Mouse (Mus musculus): ENCODE measurements around the gene Sorl1. TPM values are rescaled to one million over a fixed set of nuclear protein-coding genes. Genes with fewer than 3 reads are reported as not detected.

The Sorl1 gene
- polyA plus RNA-seq, 1 experiment, result under 0.01 TPM

DNA sequence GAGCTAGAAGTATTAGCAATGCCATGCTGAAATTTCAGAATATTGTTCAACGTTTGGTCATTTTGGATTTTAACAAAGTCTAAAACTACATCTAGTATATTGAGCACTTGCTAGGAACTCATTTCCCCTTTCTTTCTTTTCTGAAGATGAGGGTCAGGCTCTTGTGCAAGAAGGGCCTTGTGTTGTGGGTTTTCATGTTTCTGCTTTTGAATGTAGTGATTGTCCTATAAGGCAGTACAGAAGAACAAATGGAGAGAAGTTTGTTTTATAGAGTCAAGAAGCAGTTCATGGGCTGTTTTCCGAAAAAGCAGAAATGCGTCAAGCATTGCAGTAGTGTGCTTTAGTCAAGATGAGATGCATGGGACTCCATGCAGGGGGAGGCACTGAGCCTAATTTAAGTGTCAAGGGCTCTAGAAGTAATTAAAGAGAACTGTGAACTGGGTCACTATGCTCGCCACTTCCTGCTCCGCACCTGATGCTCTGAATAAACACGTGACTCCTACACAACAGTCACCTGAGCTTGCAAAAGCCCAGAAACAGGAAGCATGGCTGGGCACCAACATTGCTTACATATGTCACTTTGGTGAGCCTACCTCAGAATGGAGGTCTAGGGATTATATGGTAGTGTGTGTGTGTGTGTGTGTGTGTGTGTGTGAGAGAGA, 17.6 kb upstream of the Sorl1 start:
- H3K4me3 ChIP-seq, result no peak overlapping the region
- H3ac ChIP-seq (ENCODE audit: control insufficient read depth, insufficient read length), result no peak overlapping the region
- H3K27me3 ChIP-seq (ENCODE audit: control insufficient read depth, insufficient read depth, insufficient read length), result no peaks in the 10 kb centered on the region
- no peak overlapping the region for H3K4me2 ChIP-seq (ENCODE audit: low read depth)
- H3K79me2 ChIP-seq (ENCODE audit: control insufficient read depth, insufficient read depth), result no peaks in the 10 kb centered on the region
- TF ChIP-seq E2F4 (IDR thresholded peaks at IDR 0.05; ENCODE audit: insufficient read depth), result no peak
- TF ChIP-seq POLR2AphosphoS2 (IDR thresholded peaks at IDR 0.05; ENCODE audit: insufficient read length, low read depth), result no peak
- no peak for TF ChIP-seq SRF (IDR thresholded peaks at IDR 0.05; ENCODE audit: control insufficient read depth, insufficient read length, low read depth)
- no peak for TF ChIP-seq TCF12 (IDR thresholded peaks at IDR 0.05; ENCODE audit: insufficient read depth, poor library complexity, severe bottlenecking)
- TF ChIP-seq TCF3 (IDR thresholded peaks at IDR 0.05; ENCODE audit: insufficient read length, low read depth), result no peak
- TF ChIP-seq MYOD1 (IDR thresholded peaks at IDR 0.05; ENCODE audit: control insufficient read depth in 1 of 3, insufficient read length in 2 of 3, low read depth in 2 of 3), result no peak
- no peak for TF ChIP-seq MYOG (IDR thresholded peaks at IDR 0.05; ENCODE audit: control insufficient read depth in 1 of 3, insufficient read depth in 1 of 3, insufficient read length in 2 of 3, low read depth in 2 of 3)
- TF ChIP-seq USF1 (IDR thresholded peaks at IDR 0.05; ENCODE audit: low read depth), result no peak
- TF ChIP-seq POLR2A (IDR thresholded peaks at IDR 0.05; ENCODE audit: insufficient read length, low read depth), result no peak
- TF ChIP-seq MAX (IDR thresholded peaks at IDR 0.05; ENCODE audit: low read depth), result no peak
- TF ChIP-seq CEBPB (IDR thresholded peaks at IDR 0.05; ENCODE audit: insufficient read depth, poor library complexity, severe bottlenecking), result no peak
- no peak for TF ChIP-seq REST (IDR thresholded peaks at IDR 0.05; ENCODE audit: insufficient read depth, insufficient read length)
- H3K36me3 ChIP-seq (ENCODE audit: control insufficient read depth, insufficient read depth), result no peaks in the 10 kb centered on the region

DNA sequence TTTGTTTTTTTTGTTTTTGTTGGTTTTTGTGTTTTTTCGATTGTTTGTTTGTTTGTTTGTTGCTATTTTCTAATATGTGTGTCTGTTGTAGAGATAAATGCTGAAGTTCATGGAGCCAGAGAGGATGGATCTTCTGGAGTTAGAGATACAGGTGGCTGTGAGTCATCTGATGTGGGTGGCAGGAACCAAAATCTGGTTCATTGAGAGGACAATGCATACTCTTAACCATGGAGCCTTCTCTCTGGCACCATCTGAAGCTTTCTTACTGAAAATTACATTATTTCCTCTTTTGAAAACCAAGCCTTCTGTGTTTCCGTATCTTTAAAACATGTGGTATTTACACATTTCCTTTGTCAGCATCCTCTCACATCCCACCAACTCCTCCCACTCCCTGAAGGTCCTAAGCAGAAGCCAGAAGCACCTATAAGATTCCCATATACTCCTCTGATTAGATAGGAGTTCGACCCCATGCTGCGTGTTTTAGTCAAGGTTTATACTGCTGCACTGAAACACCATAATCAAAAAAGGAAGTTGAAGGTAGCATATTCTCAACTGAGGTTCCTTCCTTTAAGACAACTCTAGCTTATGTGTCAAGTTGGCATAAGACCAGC, 14.3 kb upstream of the Sorl1 start:
- peaks cover 3% of the 10 kb centered on the region for H3K27me3 ChIP-seq (ENCODE audit: control insufficient read depth, insufficient read depth, insufficient read length)
- no peak overlapping the region for H3K4me3 ChIP-seq
- no peak overlapping the region for H3ac ChIP-seq (ENCODE audit: control insufficient read depth, insufficient read length)
- no peaks in the 10 kb centered on the region for H3K79me2 ChIP-seq (ENCODE audit: control insufficient read depth, insufficient read depth)
- no peak overlapping the region for H3K4me2 ChIP-seq (ENCODE audit: low read depth)
- H3K36me3 ChIP-seq (ENCODE audit: control insufficient read depth, insufficient read depth), result no peaks in the 10 kb centered on the region
- TF ChIP-seq MYOD1 (IDR thresholded peaks at IDR 0.05; ENCODE audit: control insufficient read depth in 1 of 3, insufficient read length in 2 of 3, low read depth in 2 of 3), result no peak

DNA sequence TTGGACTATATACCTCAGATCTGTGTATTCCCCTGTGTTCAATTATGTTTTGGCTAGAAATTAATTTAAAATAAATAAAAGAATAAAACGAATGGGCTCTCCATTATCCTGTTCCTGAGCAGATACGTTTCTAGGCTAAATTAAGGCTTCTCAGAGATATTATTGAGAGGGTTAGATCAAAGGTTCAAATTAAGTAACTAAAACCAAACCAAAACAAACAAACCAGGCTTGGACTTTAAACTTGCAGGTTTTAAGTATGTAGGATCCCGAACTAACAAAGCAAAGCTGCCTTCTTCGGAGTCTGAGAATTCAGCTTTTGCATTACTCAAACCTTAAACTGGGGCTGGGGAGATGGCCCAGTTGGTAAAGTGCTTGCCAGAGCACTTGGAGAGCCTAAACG, 13.5 kb upstream of the Sorl1 start:
- Histone ChIP-seq H3K79me2 (ENCODE audit: control insufficient read depth, insufficient read depth) (no peaks in the 10 kb centered on the region), H3K27me3 (ENCODE audit: control insufficient read depth, insufficient read depth, insufficient read length) (peaks cover 10% of the 10 kb centered on the region), H3K4me2 (ENCODE audit: low read depth) (no peak overlapping the region), H3ac (ENCODE audit: control insufficient read depth, insufficient read length) (no peak overlapping the region), H3K4me3 (no peak overlapping the region), H3K36me3 (ENCODE audit: control insufficient read depth, insufficient read depth) (no peaks in the 10 kb centered on the region)
- TF ChIP-seq SRF (IDR thresholded peaks at IDR 0.05; ENCODE audit: control insufficient read depth, insufficient read length, low read depth) (no peak), TCF12 (IDR thresholded peaks at IDR 0.05; ENCODE audit: insufficient read depth, poor library complexity, severe bottlenecking) (no peak), USF1 (IDR thresholded peaks at IDR 0.05; ENCODE audit: low read depth) (no peak), TCF3 (IDR thresholded peaks at IDR 0.05; ENCODE audit: insufficient read length, low read depth) (no peak), REST (IDR thresholded peaks at IDR 0.05; ENCODE audit: insufficient read depth, insufficient read length) (no peak), CEBPB (IDR thresholded peaks at IDR 0.05; ENCODE audit: insufficient read depth, poor library complexity, severe bottlenecking) (no peak), MYOG (IDR thresholded peaks at IDR 0.05; ENCODE audit: control insufficient read depth in 1 of 3, insufficient read depth in 1 of 3, insufficient read length in 2 of 3, low read depth in 2 of 3) (no peak), POLR2A (IDR thresholded peaks at IDR 0.05; ENCODE audit: insufficient read length, low read depth) (no peak), POLR2AphosphoS2 (IDR thresholded peaks at IDR 0.05; ENCODE audit: insufficient read length, low read depth) (no peak), MAX (IDR thresholded peaks at IDR 0.05; ENCODE audit: low read depth) (no peak), MYOD1 (IDR thresholded peaks at IDR 0.05; ENCODE audit: control insufficient read depth in 1 of 3, insufficient read length in 2 of 3, low read depth in 2 of 3) (no peak), E2F4 (IDR thresholded peaks at IDR 0.05; ENCODE audit: insufficient read depth) (no peak)

DNA sequence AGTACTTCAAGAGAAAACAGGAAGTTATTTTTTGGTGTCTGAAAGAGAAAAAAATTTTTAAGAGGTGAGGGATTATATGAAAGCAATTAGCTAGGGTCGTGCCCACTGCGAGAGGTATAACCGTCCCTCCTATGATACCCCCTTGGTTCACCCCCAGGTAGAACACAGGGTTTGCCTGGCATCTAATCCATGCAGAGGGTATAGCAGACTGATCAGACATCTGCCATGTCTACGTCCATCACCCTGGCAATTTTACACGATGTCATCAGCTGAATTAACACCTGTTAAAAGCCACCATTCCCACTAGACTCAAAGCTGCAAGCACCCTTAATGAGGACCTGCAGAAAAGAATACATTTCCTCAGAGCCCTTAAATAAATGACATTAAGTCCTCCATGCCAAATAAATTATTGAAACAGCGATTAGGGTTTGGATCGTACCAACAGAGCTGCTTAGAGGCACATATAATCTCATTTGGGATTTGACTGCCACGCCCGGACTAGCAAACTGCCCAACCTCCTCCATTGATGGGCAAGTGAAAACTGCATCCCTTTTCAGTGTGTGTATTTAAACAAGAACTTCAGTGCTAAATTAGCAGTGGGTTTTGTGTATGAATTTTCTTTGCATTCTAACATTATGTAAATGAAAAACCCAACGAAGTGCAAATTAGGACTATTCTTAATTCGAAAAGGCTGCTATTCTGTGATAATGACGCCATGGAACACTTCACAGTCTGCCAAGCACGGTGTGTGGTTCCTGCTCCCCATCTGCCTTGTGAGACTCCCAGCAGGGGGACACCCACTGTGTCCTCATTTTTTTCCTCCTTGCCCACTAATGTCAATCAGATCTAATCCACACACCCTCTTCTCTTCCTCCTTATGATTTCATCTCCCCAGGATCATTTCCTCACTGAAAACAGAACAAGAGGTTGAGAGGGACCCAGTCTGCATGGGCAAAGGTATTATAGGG, 7.0 kb upstream of the Sorl1 start:
- Histone ChIP-seq H3K36me3 (ENCODE audit: control insufficient read depth, insufficient read depth) (no peaks in the 10 kb centered on the region), H3K4me3 (no peak overlapping the region), H3K4me2 (ENCODE audit: low read depth) (no peak overlapping the region), H3K79me2 (ENCODE audit: control insufficient read depth, insufficient read depth) (no peaks in the 10 kb centered on the region), H3ac (ENCODE audit: control insufficient read depth, insufficient read length) (no peak overlapping the region), H3K27me3 (ENCODE audit: control insufficient read depth, insufficient read depth, insufficient read length) (peaks cover 12% of the 10 kb centered on the region)
- no peak for TF ChIP-seq USF1 (IDR thresholded peaks at IDR 0.05; ENCODE audit: low read depth)
- TF ChIP-seq MAX (IDR thresholded peaks at IDR 0.05; ENCODE audit: low read depth), result no peak
- TF ChIP-seq REST (IDR thresholded peaks at IDR 0.05; ENCODE audit: insufficient read depth, insufficient read length), result no peak
- no peak for TF ChIP-seq MYOD1 (IDR thresholded peaks at IDR 0.05; ENCODE audit: control insufficient read depth in 1 of 3, insufficient read length in 2 of 3, low read depth in 2 of 3)
- no peak for TF ChIP-seq POLR2AphosphoS2 (IDR thresholded peaks at IDR 0.05; ENCODE audit: insufficient read length, low read depth)
- TF ChIP-seq TCF12 (IDR thresholded peaks at IDR 0.05; ENCODE audit: insufficient read depth, poor library complexity, severe bottlenecking), result no peak
- TF ChIP-seq SRF (IDR thresholded peaks at IDR 0.05; ENCODE audit: control insufficient read depth, insufficient read length, low read depth), result no peak
- TF ChIP-seq TCF3 (IDR thresholded peaks at IDR 0.05; ENCODE audit: insufficient read length, low read depth), result no peak
- no peak for TF ChIP-seq MYOG (IDR thresholded peaks at IDR 0.05; ENCODE audit: control insufficient read depth in 1 of 3, insufficient read depth in 1 of 3, insufficient read length in 2 of 3, low read depth in 2 of 3)
- TF ChIP-seq POLR2A (IDR thresholded peaks at IDR 0.05; ENCODE audit: insufficient read length, low read depth), result no peak
- no peak for TF ChIP-seq E2F4 (IDR thresholded peaks at IDR 0.05; ENCODE audit: insufficient read depth)
- no peak for TF ChIP-seq CEBPB (IDR thresholded peaks at IDR 0.05; ENCODE audit: insufficient read depth, poor library complexity, severe bottlenecking)

Measured in myocyte (in vitro differentiated cells).